Mouse (Mus musculus): ENCODE measurements around the gene Tshz3.

DNA sequence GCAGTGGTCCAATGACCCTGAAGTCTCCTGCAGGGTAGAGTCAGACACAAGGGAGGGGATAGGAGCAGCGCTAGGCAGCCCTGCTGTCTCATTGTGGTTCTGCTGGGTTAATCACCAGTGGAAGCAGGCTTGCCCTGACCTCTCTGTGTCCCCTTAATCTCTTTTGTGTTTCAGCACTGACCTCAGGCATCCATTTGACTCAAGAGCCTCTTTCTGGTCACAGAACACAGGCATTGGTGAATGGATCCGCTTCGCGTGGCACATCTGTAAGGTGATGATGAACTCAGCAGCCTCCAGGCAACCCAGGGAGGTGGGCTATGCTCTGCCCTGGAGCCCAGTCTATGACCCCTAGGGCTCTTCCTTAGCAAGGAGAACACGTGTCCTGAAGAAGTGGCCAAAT, 39.6 kb upstream of the Tshz3 start:
- TF ChIP-seq POLR2A (IDR thresholded peaks at IDR 0.05; ENCODE audit: borderline replicate concordance, extremely low read depth, insufficient read depth, insufficient read length, poor library complexity, severe bottlenecking): no peak
- no peak for TF ChIP-seq CTCF (IDR thresholded peaks at IDR 0.05; ENCODE audit: borderline replicate concordance, extremely low read depth, insufficient read depth, insufficient read length)
